Mouse (Mus musculus): ENCODE results near the gene Mvd. TPM values are rescaled to one million over a fixed set of nuclear protein-coding genes. Genes with fewer than 3 reads are reported as not detected.

The Mvd gene
- total and polyA plus RNA-seq, 3 experiments: 20.6 to 25.5 TPM; not detected in 1

GRCm38 (mm10) chr8:122431694-122432442 lies 11.4 kb downstream of the Mvd start:
- H3K79me2 ChIP-seq (ENCODE audit: control insufficient read depth, insufficient read depth, low read length, poor library complexity): peaks cover 26% of the 10 kb centered on the region
- H3K9me3 ChIP-seq (replicated peaks; ENCODE audit: insufficient read depth, low read length): no peaks in the 10 kb centered on the region
- H3K4me3 ChIP-seq (ENCODE audit: control insufficient read depth in 1 of 2, insufficient read depth in 1 of 2, low read depth in 2 of 2, low read length in 2 of 2): peak overlapping the region; percentile 63 to 86
- peaks cover 10 to 34% of the 10 kb centered on the region in 2 experiments for H3K4me1 ChIP-seq (ENCODE audit: control insufficient read depth in 1 of 2, insufficient read depth in 2 of 2, low read length in 2 of 2)
- H3K27me3 ChIP-seq (ENCODE audit: control insufficient read depth in 1 of 2, insufficient read depth in 2 of 2, low read length in 2 of 2): no peaks in the 10 kb centered on the region
- peak overlapping the region; percentile 73 for H3K27ac ChIP-seq (ENCODE audit: control insufficient read depth, low read depth, low read length)
- peak overlapping the region; percentile 91 for H3K9ac ChIP-seq (ENCODE audit: control insufficient read depth, low read depth, low read length, poor library complexity, severe bottlenecking)
- H3K36me3 ChIP-seq (ENCODE audit: control insufficient read depth in 1 of 2, insufficient read depth in 2 of 2, low read length in 2 of 2): peaks cover 0 to 27% of the 10 kb centered on the region in 2 experiments; a peak in 2 of 4 replicates
- TF ChIP-seq MAFK (IDR thresholded peaks at IDR 0.05; ENCODE audit: borderline replicate concordance, low read depth, low read length): no peak
- TF ChIP-seq MAX (IDR thresholded peaks at IDR 0.05; ENCODE audit: low read length): no peak
- 0 out of 2 replicates have a peak, but pooled peaks have one; percentile 11 for TF ChIP-seq TBP (IDR thresholded peaks at IDR 0.05; ENCODE audit: low read depth, low read length)
- TF ChIP-seq CHD1 (IDR thresholded peaks at IDR 0.05; ENCODE audit: low read depth, low read length): peak; percentile 58; the same call in 1 of the 2 replicates
- TF ChIP-seq BHLHE40 (IDR thresholded peaks at IDR 0.05; ENCODE audit: borderline replicate concordance, low read depth, low read length): peak; percentile 20; the same call in 1 of the 2 replicates
- 0 out of 2 replicates have a peak, but pooled peaks have one; percentile 10 for TF ChIP-seq ETS1 (IDR thresholded peaks at IDR 0.05; ENCODE audit: low read depth, low read length)
- no peak for TF ChIP-seq RCOR1 (IDR thresholded peaks at IDR 0.05; ENCODE audit: low read depth, low read length)
- TF ChIP-seq MEF2A (IDR thresholded peaks at IDR 0.05; ENCODE audit: extremely low read depth, insufficient replicate concordance, low read depth, low read length, poor library complexity, severe bottlenecking): no peak
- TF ChIP-seq HCFC1 (IDR thresholded peaks at IDR 0.05; ENCODE audit: low read depth, low read length): 0 out of 2 replicates have a peak, but pooled peaks have one; percentile 31
- TF ChIP-seq ZC3H11A (IDR thresholded peaks at IDR 0.05; ENCODE audit: low read depth, low read length): no peak
- 0 out of 2 replicates have a peak, but pooled peaks have one; percentile 29 for TF ChIP-seq E2F4 (IDR thresholded peaks at IDR 0.05; ENCODE audit: borderline replicate concordance, low read depth, low read length)
- peak in 1 of 2 experiments; percentile 15; a peak in 1 of 4 replicates for TF ChIP-seq EP300 (IDR thresholded peaks at IDR 0.05; ENCODE audit: low read depth in 1 of 2, low read length in 2 of 2)
- TF ChIP-seq JUND (IDR thresholded peaks at IDR 0.05; ENCODE audit: low read depth, low read length): no peak
- no peak for TF ChIP-seq MXI1 (IDR thresholded peaks at IDR 0.05; ENCODE audit: low read depth, low read length)
- peak; percentile 2; the same call in 1 of the 2 replicates for TF ChIP-seq USF1 (IDR thresholded peaks at IDR 0.05; ENCODE audit: low read depth, low read length)
- TF ChIP-seq NELFE (IDR thresholded peaks at IDR 0.05; ENCODE audit: low read depth, low read length): no peak; the same call in 1 of the 2 replicates
- peak; percentile 52 for DNase-seq (ENCODE audit: low read depth, low spot score)

GRCm38 (mm10) chr8:122430646-122431045 lies 12.6 kb downstream of the Mvd start:
- Histone ChIP-seq H3K79me2 (ENCODE audit: control insufficient read depth, insufficient read depth, low read length, poor library complexity) (peaks cover 26% of the 10 kb centered on the region), H3K9ac (ENCODE audit: control insufficient read depth, low read depth, low read length, poor library complexity, severe bottlenecking) (0 out of 2 replicates have a peak overlapping the region, but pooled peaks have one; percentile 3), H3K9me3 (replicated peaks; ENCODE audit: insufficient read depth, low read length) (no peaks in the 10 kb centered on the region), H3K27me3 (ENCODE audit: control insufficient read depth in 1 of 2, insufficient read depth in 2 of 2, low read length in 2 of 2) (no peaks in the 10 kb centered on the region), H3K4me3 (ENCODE audit: control insufficient read depth in 1 of 2, insufficient read depth in 1 of 2, low read depth in 2 of 2, low read length in 2 of 2) (no peak overlapping the region), H3K27ac (ENCODE audit: control insufficient read depth, low read depth, low read length) (peak overlapping the region; percentile 49; the same call in 1 of the 2 replicates), H3K36me3 (ENCODE audit: control insufficient read depth in 1 of 2, insufficient read depth in 2 of 2, low read length in 2 of 2) (peaks cover 0 to 27% of the 10 kb centered on the region in 2 experiments; a peak in 2 of 4 replicates), H3K4me1 (ENCODE audit: control insufficient read depth in 1 of 2, insufficient read depth in 2 of 2, low read length in 2 of 2) (peaks cover 10 to 34% of the 10 kb centered on the region in 2 experiments)
- DNase-seq (ENCODE audit: low read depth, low spot score): no peak
- TF ChIP-seq TCF12 (IDR thresholded peaks at IDR 0.05; ENCODE audit: low read depth, low read length): no peak
- no peak for TF ChIP-seq ZC3H11A (IDR thresholded peaks at IDR 0.05; ENCODE audit: low read depth, low read length)
- no peak for TF ChIP-seq POLR2AphosphoS5 (IDR thresholded peaks at IDR 0.05; ENCODE audit: borderline replicate concordance, low read depth, low read length)
- TF ChIP-seq KAT2A (conservative IDR thresholded peaks at IDR 0.05; ENCODE audit: low read depth, low read length): no peak
- no peak for TF ChIP-seq GATA1 (IDR thresholded peaks at IDR 0.05; ENCODE audit: low read depth, low read length)
- peak; percentile 9; the same call in 1 of the 2 replicates for TF ChIP-seq SIN3A (IDR thresholded peaks at IDR 0.05; ENCODE audit: low read length)
- TF ChIP-seq USF2 (IDR thresholded peaks at IDR 0.05; ENCODE audit: borderline replicate concordance in 1 of 2, insufficient read depth in 1 of 2, low read depth in 1 of 2, low read length in 2 of 2): no peak
- no peak for TF ChIP-seq MAFK (IDR thresholded peaks at IDR 0.05; ENCODE audit: borderline replicate concordance, low read depth, low read length)
- TF ChIP-seq POLR2A (IDR thresholded peaks at IDR 0.05; ENCODE audit: control insufficient read depth in 1 of 2, insufficient read depth in 1 of 2, low read depth in 1 of 2, low read length in 2 of 2, poor library complexity in 1 of 2): peak in 1 of 2 experiments; percentile 6; a peak in 1 of 4 replicates
- TF ChIP-seq CHD2 (IDR thresholded peaks at IDR 0.05; ENCODE audit: low read length): no peak
- TF ChIP-seq HCFC1 (IDR thresholded peaks at IDR 0.05; ENCODE audit: low read depth, low read length): no peak
- no peak for TF ChIP-seq CHD1 (IDR thresholded peaks at IDR 0.05; ENCODE audit: low read depth, low read length)
- no peak for TF ChIP-seq RAD21 (IDR thresholded peaks at IDR 0.05; ENCODE audit: low read depth, low read length)
- no peak for TF ChIP-seq ZMIZ1 (IDR thresholded peaks at IDR 0.05; ENCODE audit: low read depth, low read length)
- TF ChIP-seq POLR2AphosphoS2 (IDR thresholded peaks at IDR 0.05; ENCODE audit: low read length): no peak

Measured in MEL (cell line).